Mouse (Mus musculus): ENCODE measurements at regions not wholly inside any gene's neighbourhood (a gene's known extent, or its start where the extent isn't known, plus 50 kb on each side); places are given as distances from the start of the nearest gene placed in this dataset.

- TF ChIP-seq CTCF (IDR thresholded peaks at IDR 0.05; ENCODE audit: control insufficient read depth, insufficient read depth, insufficient replicate concordance, low read depth, low read length) (no peak), POLR2A (IDR thresholded peaks at IDR 0.05; ENCODE audit: control insufficient read depth, low read depth, low read length) (no peak)
Measured at GRCm38 (mm10) chr4:105335872-105336271, 178.7 kb downstream of the Plpp3 start.

All from testis, adult 2 months (tissue).